Mouse (Mus musculus) heart, postnatal 14 days (tissue): ENCODE measurements around the gene Myo5c. TPM values are rescaled to one million over a fixed set of nuclear protein-coding genes. Genes with fewer than 3 reads are reported as not detected.

ENCODE experiments used
- DNase-seq, 2 experiments: peaks; one replicate each; pipeline ENCODE4 v3.0.0; 2021 to 2022
- intact Hi-C: fragments of 180-260 bp; cut with DNase I; formaldehyde crosslinking; loops from one replicate; pipeline ENCODE4 v1.15.1; 2025
- total RNA-seq, 2 experiments: library from RNA; stranded (reverse); gene quantifications; 2 replicates each; pipeline ENCODE4 v1.2.3; 2021

The Myo5c gene
- total RNA-seq, 2 experiments from 2014 or later = 5.8 to 6.2 TPM

GRCm38 (mm10) chr9:75314517-75315105 lies 82.8 kb downstream of the Myo5c start:
- intact Hi-C loops = loop anchor here (5.0 kb wide), 1 partner anchor 128 kb away; the partner anchor contains the start of gene Leo1
- DNase-seq = no peak

- intact Hi-C loops = loop anchor here (5.0 kb wide), 1 partner anchor 127 kb away; the partner anchor contains the start of gene Leo1
- no peak for DNase-seq
Measured at GRCm38 (mm10) chr9:75315238-75315637, 83.4 kb downstream of the Myo5c start.

- no peak for DNase-seq
- intact Hi-C loops = loop anchor here (5.0 kb wide), 1 partner anchor 126 kb away; the partner anchor contains the start of gene Leo1
Measured at GRCm38 (mm10) chr9:75316771-75317170, 85.0 kb downstream of the Myo5c start.

GRCm38 (mm10) chr9:75318196-75318595 lies 86.4 kb downstream of the Myo5c start:
- DNase-seq = no peak
- intact Hi-C loops = loop anchor here (5.0 kb wide), 1 partner anchor 124 kb away; the partner anchor contains the start of gene Leo1

DNA sequence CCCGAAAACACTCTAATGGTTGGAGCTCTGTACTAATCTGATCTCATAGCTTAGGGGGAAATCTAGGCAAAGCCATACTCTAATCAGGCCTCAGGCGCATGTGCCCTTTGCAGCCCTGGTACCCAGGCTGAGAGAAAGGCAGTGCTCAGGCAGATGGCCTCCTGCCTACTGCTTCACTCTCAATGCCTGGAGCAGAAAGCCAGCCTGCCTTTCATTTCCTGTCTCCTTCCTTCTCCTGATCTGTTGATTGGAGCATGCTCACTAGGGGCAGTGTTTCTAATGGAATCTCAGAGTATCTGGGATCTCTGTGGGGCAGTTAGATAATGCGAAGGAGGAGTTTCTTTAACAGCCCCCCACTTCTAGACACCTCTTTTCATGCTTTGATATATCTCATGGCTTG lies 87.5 kb downstream of the Myo5c start:
- DNase-seq = no peak
- intact Hi-C loops = loop anchor here (5.0 kb wide), 1 partner anchor 123 kb away; the partner anchor contains the start of gene Leo1

DNA sequence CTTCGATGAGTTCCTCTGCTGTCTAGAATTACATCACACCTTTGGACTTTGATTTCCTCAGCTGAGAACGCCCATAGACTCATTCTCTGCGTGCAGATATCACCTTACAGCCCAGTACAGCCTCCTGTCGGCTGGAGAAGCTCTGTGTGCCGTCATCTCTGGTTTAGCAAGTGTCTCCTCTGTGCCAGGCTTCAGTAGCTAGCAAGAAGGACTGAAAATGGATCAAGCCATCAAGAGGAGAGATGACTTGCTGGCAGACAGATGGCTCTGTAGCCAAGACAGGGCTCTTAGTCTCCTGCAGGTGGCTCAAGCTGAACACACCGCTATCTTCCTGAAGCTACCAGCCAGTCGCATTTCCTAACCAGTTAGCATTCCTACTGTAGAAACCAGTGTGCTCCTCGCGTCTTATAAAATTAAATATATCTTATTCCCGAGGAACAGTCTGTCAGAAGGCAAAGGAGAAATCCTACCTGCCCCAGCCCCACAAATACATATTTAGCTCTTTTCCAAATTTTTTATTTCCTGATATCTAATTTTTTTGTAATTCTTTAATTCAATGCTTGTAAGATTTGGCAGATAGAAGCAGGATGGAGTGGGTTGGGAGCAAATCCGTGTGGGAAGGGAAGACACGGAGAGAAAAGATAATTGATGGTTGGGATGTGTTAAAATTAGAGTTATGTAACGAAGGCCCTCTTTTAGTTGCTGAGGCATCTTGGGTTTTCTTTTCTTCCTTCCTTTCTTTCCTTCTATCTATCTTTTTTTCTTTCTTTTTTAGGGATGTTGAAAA lies 90.5 kb downstream of the Myo5c start:
- no peak for DNase-seq
- intact Hi-C loops = no loop called here

DNA sequence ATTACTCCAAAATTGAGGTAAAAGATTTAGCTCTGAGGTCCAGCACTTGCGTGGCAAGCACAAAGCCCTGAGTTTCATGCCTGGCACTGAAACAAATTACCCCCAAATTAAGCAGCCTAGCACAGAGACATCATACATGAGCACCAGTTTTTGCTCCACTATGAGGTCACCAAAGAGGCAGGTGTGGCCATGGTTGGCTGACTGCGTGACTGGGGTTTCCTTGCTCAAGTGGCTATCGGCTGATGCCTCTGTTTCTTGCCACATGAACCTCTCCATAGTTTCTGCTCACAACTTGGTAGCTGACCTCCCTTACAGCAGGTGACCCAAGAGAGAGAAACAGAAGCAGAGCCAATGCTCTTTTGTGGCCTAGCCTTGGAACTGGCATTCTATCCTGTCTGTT lies 96.2 kb downstream of the Myo5c start:
- DNase-seq = no peak
- intact Hi-C loops = no loop called here

- intact Hi-C loops = no loop called here
- DNase-seq = no peak
Measured at GRCm38 (mm10) chr9:75330821-75331220, 99.0 kb downstream of the Myo5c start.

DNA sequence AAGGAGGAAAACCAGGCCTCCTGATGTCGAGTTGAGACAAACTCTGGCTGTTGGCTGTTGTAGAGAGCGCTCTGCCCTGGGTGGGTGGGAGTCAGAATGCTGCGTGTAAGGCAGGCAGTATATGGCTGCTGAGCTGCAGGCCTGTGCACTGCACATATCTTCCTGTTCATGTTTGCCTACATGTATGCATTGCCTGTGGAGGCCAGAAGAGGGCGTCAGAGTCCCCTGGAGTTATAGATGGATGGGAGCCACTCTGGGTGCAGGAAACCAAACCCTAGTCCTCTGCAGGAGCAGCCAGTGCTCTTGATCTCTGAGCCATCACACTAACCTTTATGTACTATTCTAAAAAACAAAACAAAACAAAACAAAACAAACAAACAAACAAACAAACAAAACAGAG lies 102.6 kb downstream of the Myo5c start:
- intact Hi-C loops = no loop called here
- no peak for DNase-seq

GRCm38 (mm10) chr9:75338016-75338415 lies 106.2 kb downstream of the Myo5c start:
- intact Hi-C loops = no loop called here
- DNase-seq = no peak

- intact Hi-C loops = no loop called here
Measured at GRCm38 (mm10) chr9:75342433-75342832, 110.6 kb downstream of the Myo5c start.

GRCm38 (mm10) chr9:75347458-75347857 lies 115.6 kb downstream of the Myo5c start, which contains the start of gene Bcl2l10:
Bcl2l10 (plus strand) TSS chr9:75347758.
- intact Hi-C loops = no loop called here
- DNase-seq = no peak

More at GRCm38 (mm10) chr9:75342433-75342832, 110.6 kb downstream of the Myo5c start:
- no peak for DNase-seq

DNA sequence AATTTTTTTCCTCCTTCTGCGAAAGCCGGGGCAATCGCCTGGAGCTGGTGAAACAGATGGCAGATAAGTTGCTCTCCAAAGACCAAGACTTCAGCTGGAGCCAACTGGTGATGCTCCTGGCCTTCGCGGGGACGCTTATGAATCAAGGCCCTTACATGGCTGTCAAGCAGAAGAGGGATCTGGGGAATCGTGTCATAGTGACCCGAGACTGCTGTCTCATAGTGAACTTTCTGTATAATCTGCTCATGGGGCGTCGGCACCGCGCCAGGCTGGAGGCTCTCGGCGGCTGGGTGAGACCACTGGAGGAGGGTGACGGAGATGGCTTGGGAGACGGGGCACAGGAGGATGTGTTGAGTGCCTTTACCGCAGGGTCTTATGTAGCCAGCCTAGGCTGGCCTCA lies 116.2 kb downstream of the Myo5c start:
- intact Hi-C loops = no loop called here
- DNase-seq = no peak

- intact Hi-C loops = no loop called here
- DNase-seq = no peak
Measured at GRCm38 (mm10) chr9:75348641-75349040, 116.8 kb downstream of the Myo5c start.

DNA sequence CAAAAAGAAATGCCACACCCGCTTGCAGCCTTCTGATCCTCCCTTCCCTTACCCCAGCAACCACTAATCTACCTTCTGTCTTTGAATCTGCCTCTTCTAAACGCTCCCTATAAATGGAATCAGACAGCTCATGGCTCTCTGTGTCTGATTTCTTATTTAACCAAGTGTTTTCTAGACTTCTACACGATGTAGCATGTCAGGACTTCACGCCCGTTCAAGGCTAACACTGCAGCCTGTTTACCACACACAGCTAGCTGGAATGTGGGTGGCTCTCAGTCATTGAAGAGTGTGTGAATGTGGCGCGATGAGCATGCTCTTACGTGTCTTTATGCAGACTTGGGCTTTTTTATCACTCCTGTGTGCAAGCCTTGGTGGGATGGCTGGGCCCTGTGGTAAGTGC lies 121.3 kb downstream of the Myo5c start:
- no peak for DNase-seq
- intact Hi-C loops = no loop called here

Other genes with a start within 250 kb of the Myo5c start
- 100 to 1,000 TPM; 134 to 143 TPM for gene Arpp19, start 194.4 kb upstream of the Myo5c start, total RNA-seq
- gene Myo5a, start 161.0 kb upstream of the Myo5c start, total RNA-seq = 10 to 100 TPM; 12.3 to 13.8 TPM
- 10 to 100 TPM; 28.0 to 29.9 TPM for gene Gnb5, start 74.3 kb downstream of the Myo5c start, total RNA-seq
- gene Bcl2l10, start 115.7 kb downstream of the Myo5c start, total RNA-seq = not detected
- 10 to 100 TPM; 36.2 to 38.2 TPM for gene Mapk6, start 178.0 kb downstream of the Myo5c start, total RNA-seq
- gene Leo1, start 209.5 kb downstream of the Myo5c start, total RNA-seq = 10 to 100 TPM; 15.3 to 20.0 TPM